Mouse (Mus musculus): Measurements from ENCODE around the gene Cyp24a1. TPM values are rescaled to one million over a fixed set of nuclear protein-coding genes. Genes with fewer than 3 reads are reported as not detected.
"Not testable (repeated sequence)": the region's sequence is repeated elsewhere in the genome, so short reads cannot be mapped to it uniquely, and the experiment has no call there.

The Cyp24a1 gene
- polyA plus RNA-seq, 1 experiment from 2014 or later: not detected

DNA sequence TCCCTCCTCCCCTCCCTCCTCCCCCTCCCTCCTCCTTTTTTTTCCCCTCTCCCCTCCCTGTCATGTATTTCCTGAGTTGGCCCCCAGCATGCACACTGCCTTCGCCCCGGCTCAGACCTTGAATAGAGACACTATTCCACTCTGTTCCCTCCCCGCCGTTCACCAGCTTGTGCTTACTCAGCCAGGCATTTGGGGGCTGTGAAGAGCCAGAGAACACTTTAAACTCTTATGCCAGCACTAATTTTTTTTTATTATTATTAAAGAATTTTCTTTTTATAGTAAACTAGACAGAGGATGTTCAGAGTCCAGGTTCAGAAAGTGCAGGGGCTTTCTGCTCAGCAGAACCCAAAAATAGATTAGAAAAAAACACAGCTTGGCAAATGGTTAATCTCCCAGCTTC lies 32.1 kb downstream of the Cyp24a1 start:
- H3K27ac ChIP-seq (ENCODE audit: low read depth, low read length): no peak overlapping the region
- no peaks in the 10 kb centered on the region for H3K9me3 ChIP-seq (ENCODE audit: control insufficient read depth, low read length)
- DNase-seq (ENCODE audit: low spot score) (no peak), ATAC-seq (replicated peaks; ENCODE audit: low FRiP score) (no peak)
- peaks cover 5% of the 10 kb centered on the region; the same call in 1 of the 2 replicates for H3K4me1 ChIP-seq (replicated peaks; ENCODE audit: control insufficient read depth, insufficient read depth, low read length)
- no peaks in the 10 kb centered on the region; the same call in 1 of the 2 replicates for H3K27me3 ChIP-seq (ENCODE audit: control insufficient read depth, insufficient read depth, low read length)
- WGBS: 44% methylated on average over 4 of the region's 4 CpGs
- no peak overlapping the region for H3K9ac ChIP-seq (ENCODE audit: low read length)
- H3K36me3 ChIP-seq (ENCODE audit: control insufficient read depth, insufficient read depth, low read length): no peaks in the 10 kb centered on the region
- no peak overlapping the region for H3K4me3 ChIP-seq (ENCODE audit: low read depth, low read length)
- H3K4me2 ChIP-seq (ENCODE audit: low read depth, low read length, severe bottlenecking): no peak overlapping the region

DNA sequence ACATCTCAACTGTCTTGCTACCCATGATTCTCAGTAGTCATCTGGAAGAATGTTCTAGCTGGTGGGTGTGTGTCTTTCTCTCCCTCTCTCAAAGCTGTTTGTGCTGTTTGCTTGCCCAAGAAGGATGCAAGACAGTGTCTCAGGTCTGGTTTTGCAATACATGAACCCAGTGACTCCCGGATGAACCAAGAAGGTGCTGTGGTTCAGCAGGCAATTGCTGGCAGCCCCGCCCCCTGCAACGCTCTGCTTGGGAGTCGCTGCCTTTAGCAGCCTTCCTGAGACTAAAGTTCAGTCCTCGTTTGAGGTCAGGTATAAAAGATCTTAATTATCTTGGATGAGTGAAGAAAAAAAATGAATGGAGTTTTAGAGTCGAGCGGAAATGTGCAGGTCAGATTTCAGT lies 35.3 kb downstream of the Cyp24a1 start:
- 50% methylated on average over 7 of the region's 7 CpGs for WGBS
- H3K27ac ChIP-seq (ENCODE audit: low read depth, low read length): no peak overlapping the region
- ATAC-seq (replicated peaks; ENCODE audit: low FRiP score) (no peak), DNase-seq (ENCODE audit: low spot score) (no peak)
- no peak overlapping the region for H3K4me2 ChIP-seq (ENCODE audit: low read depth, low read length, severe bottlenecking)
- no peak overlapping the region for H3K4me3 ChIP-seq (ENCODE audit: low read depth, low read length)
- H3K4me1 ChIP-seq (replicated peaks; ENCODE audit: control insufficient read depth, insufficient read depth, low read length): no peaks in the 10 kb centered on the region; the same call in 1 of the 2 replicates
- H3K27me3 ChIP-seq (ENCODE audit: control insufficient read depth, insufficient read depth, low read length): no peaks in the 10 kb centered on the region; the same call in 1 of the 2 replicates
- H3K36me3 ChIP-seq (ENCODE audit: control insufficient read depth, insufficient read depth, low read length): no peaks in the 10 kb centered on the region
- H3K9me3 ChIP-seq (ENCODE audit: control insufficient read depth, low read length): no peaks in the 10 kb centered on the region
- no peak overlapping the region for H3K9ac ChIP-seq (ENCODE audit: low read length)

DNA sequence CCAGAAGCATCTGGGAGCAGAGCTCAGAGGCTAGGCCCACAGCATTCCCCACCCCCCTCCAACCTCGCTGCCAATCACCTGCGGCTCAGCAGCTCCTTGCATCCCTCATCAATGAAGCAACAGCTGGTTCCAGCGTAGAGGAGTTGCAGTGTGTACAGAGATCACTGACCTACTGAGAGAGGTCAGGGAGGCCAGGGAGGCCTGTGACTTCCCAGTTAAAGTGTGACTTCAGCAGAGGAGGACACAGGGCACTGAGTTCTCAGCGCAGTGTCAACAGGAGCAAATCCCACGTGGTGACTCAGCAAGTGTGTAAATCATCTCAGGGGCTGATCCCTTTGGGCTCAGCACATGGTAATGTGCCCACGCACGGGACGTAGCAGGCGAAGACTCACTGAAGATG lies 37.1 kb downstream of the Cyp24a1 start:
- no peak for ATAC-seq (replicated peaks; ENCODE audit: low FRiP score)
- Histone ChIP-seq H3K4me1 (replicated peaks; ENCODE audit: control insufficient read depth, insufficient read depth, low read length) (no peaks in the 10 kb centered on the region; the same call in 1 of the 2 replicates), H3K9ac (ENCODE audit: low read length) (no peak overlapping the region), H3K27me3 (ENCODE audit: control insufficient read depth, insufficient read depth, low read length) (no peaks in the 10 kb centered on the region; the same call in 1 of the 2 replicates), H3K4me3 (ENCODE audit: low read depth, low read length) (no peak overlapping the region), H3K9me3 (ENCODE audit: control insufficient read depth, low read length) (no peaks in the 10 kb centered on the region), H3K27ac (ENCODE audit: low read depth, low read length) (no peak overlapping the region), H3K36me3 (ENCODE audit: control insufficient read depth, insufficient read depth, low read length) (no peaks in the 10 kb centered on the region), H3K4me2 (ENCODE audit: low read depth, low read length, severe bottlenecking) (no peak overlapping the region)
- WGBS: 42% methylated on average over 9 of the region's 9 CpGs
- no peak for DNase-seq (ENCODE audit: low spot score)

DNA sequence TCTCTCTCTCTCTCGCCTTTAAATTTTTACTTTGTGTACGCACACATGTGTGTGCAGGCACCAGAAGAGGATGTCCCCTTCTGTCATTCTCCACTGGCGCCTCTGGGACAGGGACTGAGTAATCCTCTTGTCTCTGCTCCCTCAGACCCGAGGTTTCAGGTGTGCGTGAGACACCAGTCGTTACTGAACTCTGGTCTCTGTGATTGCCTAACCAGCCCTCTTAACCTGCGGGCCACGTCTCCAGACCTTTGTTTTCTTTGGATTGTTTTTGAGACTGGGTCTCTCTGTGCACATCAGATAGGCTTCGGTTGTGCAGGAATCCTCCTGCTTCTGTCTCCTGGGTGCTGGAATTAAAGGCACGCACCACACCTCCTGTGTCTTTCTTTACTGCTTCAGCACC lies 37.8 kb downstream of the Cyp24a1 start:
- Histone ChIP-seq H3K9me3 (ENCODE audit: control insufficient read depth, low read length) (no peaks in the 10 kb centered on the region), H3K4me3 (ENCODE audit: low read depth, low read length) (no peak overlapping the region), H3K4me1 (replicated peaks; ENCODE audit: control insufficient read depth, insufficient read depth, low read length) (no peaks in the 10 kb centered on the region; the same call in 1 of the 2 replicates), H3K4me2 (ENCODE audit: low read depth, low read length, severe bottlenecking) (no peak overlapping the region), H3K27ac (ENCODE audit: low read depth, low read length) (no peak overlapping the region), H3K36me3 (ENCODE audit: control insufficient read depth, insufficient read depth, low read length) (no peaks in the 10 kb centered on the region), H3K27me3 (ENCODE audit: control insufficient read depth, insufficient read depth, low read length) (no peaks in the 10 kb centered on the region; the same call in 1 of the 2 replicates), H3K9ac (ENCODE audit: low read length) (no peak overlapping the region)
- DNase-seq (ENCODE audit: low spot score) (no peak), ATAC-seq (replicated peaks; ENCODE audit: low FRiP score) (no peak)
- 69% methylated on average over 10 of the region's 10 CpGs for WGBS

DNA sequence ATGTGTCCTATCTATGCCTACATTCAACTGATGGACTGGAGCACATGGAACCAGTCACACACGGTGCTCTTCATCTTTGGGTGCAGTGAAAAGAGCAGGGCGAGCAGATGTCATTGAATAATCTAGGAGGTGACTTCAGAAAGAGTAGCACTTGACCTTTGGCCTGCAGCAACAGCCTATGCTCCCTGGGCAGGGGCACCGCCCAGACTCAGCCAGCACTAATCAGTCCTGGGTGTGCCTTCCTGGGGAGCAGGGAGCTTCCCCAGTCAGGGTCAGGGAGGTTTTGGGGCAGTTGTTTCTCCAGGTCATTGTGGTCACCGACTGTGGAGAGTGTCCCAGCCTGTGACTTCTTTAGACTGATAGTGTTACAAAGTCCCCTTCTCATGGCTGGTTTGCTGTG lies 43.1 kb downstream of the Cyp24a1 start:
- ATAC-seq (replicated peaks; ENCODE audit: low FRiP score); H3K9me3 ChIP-seq (ENCODE audit: control insufficient read depth, low read length); H3K36me3 ChIP-seq (ENCODE audit: control insufficient read depth, insufficient read depth, low read length); H3K27ac ChIP-seq (ENCODE audit: low read depth, low read length); H3K27me3 ChIP-seq (ENCODE audit: control insufficient read depth, insufficient read depth, low read length); H3K4me1 ChIP-seq (replicated peaks; ENCODE audit: control insufficient read depth, insufficient read depth, low read length); H3K4me3 ChIP-seq (ENCODE audit: low read depth, low read length); DNase-seq (ENCODE audit: low spot score); H3K9ac ChIP-seq (ENCODE audit: low read length); H3K4me2 ChIP-seq (ENCODE audit: low read depth, low read length, severe bottlenecking): not testable (repeated sequence)
- 67% methylated on average over 3 of the region's 4 CpGs for WGBS

DNA sequence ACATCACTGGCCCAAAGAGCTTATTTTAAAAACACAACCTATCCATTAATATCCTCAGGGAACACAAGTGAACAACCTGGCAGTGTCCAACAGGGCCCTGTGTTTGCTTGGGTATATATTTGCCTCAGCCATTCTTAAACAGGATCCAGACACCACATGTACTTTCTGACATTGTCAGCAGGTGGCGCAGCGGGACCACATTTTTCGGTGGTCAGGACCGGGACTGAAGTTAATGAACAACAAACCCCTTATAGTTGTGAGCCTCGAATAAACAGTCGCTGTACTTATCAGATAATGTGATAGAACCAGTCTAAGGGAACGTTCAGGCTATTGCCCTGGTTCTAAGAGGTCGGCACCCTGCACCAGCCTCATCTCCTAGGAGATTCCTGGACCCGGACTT lies 46.0 kb downstream of the Cyp24a1 start:
- ATAC-seq (replicated peaks; ENCODE audit: low FRiP score) (0 out of 2 replicates have a peak, but pooled peaks have one; percentile 27), DNase-seq (ENCODE audit: low spot score) (peak; percentile 92)
- Histone ChIP-seq H3K4me1 (replicated peaks; ENCODE audit: control insufficient read depth, insufficient read depth, low read length) (no peaks in the 10 kb centered on the region), H3K27me3 (ENCODE audit: control insufficient read depth, insufficient read depth, low read length) (no peaks in the 10 kb centered on the region), H3K9me3 (ENCODE audit: control insufficient read depth, low read length) (no peaks in the 10 kb centered on the region), H3K4me2 (ENCODE audit: low read depth, low read length, severe bottlenecking) (no peak overlapping the region), H3K27ac (ENCODE audit: low read depth, low read length) (no peak overlapping the region), H3K36me3 (ENCODE audit: control insufficient read depth, insufficient read depth, low read length) (no peaks in the 10 kb centered on the region), H3K9ac (ENCODE audit: low read length) (no peak overlapping the region), H3K4me3 (ENCODE audit: low read depth, low read length) (no peak overlapping the region)
- 10% methylated on average over 9 of the region's 9 CpGs for WGBS

DNA sequence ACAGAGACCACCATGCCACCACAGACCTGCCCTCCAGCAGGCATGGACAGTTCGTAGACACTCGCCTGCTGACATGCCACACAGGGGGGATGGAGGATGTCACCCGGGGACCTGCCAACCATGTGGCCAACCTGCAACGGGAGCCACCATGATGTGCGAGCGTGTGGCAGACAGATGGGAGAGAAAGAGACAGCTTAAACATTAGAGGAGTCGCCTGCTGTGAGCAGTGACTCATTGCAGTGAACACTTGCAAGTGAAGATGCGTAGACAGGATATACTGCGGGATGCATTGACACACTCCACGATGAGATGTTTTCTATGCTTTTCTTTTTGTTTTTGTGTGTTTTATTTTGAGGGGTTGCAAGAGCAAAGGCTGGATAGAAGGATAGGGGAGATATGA lies 49.3 kb downstream of the Cyp24a1 start:
- no peaks in the 10 kb centered on the region for H3K36me3 ChIP-seq (ENCODE audit: control insufficient read depth, insufficient read depth, low read length)
- ATAC-seq (replicated peaks; ENCODE audit: low FRiP score) (no peak), DNase-seq (ENCODE audit: low spot score) (no peak)
- H3K4me1 ChIP-seq (replicated peaks; ENCODE audit: control insufficient read depth, insufficient read depth, low read length): no peaks in the 10 kb centered on the region
- H3K9ac ChIP-seq (ENCODE audit: low read length): 0 out of 2 replicates have a peak overlapping the region, but pooled peaks have one; percentile 6
- no peak overlapping the region for H3K4me2 ChIP-seq (ENCODE audit: low read depth, low read length, severe bottlenecking)
- H3K27me3 ChIP-seq (ENCODE audit: control insufficient read depth, insufficient read depth, low read length): no peaks in the 10 kb centered on the region
- H3K4me3 ChIP-seq (ENCODE audit: low read depth, low read length): no peak overlapping the region
- H3K27ac ChIP-seq (ENCODE audit: low read depth, low read length): no peak overlapping the region
- no peaks in the 10 kb centered on the region for H3K9me3 ChIP-seq (ENCODE audit: control insufficient read depth, low read length)
- 83% methylated on average over 10 of the region's 10 CpGs for WGBS

DNA sequence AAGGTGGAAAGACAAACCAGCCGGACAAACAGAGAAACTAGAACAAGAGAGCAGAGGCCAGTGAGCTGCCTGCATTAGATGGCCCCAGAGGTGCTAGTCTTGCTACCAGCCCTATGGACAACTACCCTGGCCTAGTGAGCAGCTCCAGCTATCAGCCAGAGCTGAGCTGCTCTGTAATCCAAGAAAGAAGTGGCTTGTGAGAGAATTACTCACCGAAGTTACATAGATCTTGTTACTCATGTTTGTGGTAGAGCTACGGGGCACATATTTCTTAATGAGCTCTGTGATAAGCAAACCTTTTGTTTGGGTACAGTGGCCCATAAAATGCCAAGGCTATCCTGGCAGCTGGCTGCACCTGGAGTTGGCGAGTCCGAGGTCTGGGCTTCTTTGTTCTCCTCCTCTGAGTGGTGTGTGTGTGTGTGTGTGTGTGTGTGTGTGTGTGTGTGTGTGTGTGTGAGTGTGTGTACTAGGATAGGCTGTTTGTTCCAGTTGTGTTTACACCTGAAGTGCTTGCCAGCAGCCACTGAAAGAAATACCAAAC lies 50.0 kb downstream of the Cyp24a1 start:
- no peak for DNase-seq (ENCODE audit: low spot score)
- Histone ChIP-seq H3K27ac (ENCODE audit: low read depth, low read length) (no peak overlapping the region), H3K27me3 (ENCODE audit: control insufficient read depth, insufficient read depth, low read length) (no peaks in the 10 kb centered on the region), H3K9ac (ENCODE audit: low read length) (no peak overlapping the region), H3K4me3 (ENCODE audit: low read depth, low read length) (no peak overlapping the region), H3K9me3 (ENCODE audit: control insufficient read depth, low read length) (no peaks in the 10 kb centered on the region), H3K36me3 (ENCODE audit: control insufficient read depth, insufficient read depth, low read length) (no peaks in the 10 kb centered on the region), H3K4me1 (replicated peaks; ENCODE audit: control insufficient read depth, insufficient read depth, low read length) (no peaks in the 10 kb centered on the region), H3K4me2 (ENCODE audit: low read depth, low read length, severe bottlenecking) (no peak overlapping the region)
- ATAC-seq (replicated peaks; ENCODE audit: low FRiP score): no peak
- WGBS: 71% methylated on average over 5 of the region's 5 CpGs

DNA sequence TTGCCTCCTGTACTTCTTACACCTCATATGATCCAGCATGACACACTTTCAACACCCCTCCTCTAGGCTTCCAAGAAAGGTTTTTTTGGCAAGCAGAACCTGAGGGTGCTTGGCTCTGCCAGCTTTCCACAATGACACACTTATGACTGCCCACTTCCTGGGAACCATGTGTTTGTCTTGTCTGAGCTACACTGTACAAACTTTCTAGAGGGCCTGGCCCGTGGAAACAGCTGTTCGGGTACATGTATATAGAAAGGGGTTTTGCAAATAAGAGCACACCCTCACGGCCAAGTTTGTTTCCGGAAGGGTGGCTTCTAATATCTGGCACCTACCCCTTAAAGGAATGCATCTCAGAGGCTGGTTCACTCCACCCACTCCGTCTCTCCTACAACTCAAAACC lies 51.1 kb downstream of the Cyp24a1 start:
- Histone ChIP-seq H3K36me3 (ENCODE audit: control insufficient read depth, insufficient read depth, low read length) (no peaks in the 10 kb centered on the region), H3K27ac (ENCODE audit: low read depth, low read length) (no peak overlapping the region), H3K4me3 (ENCODE audit: low read depth, low read length) (no peak overlapping the region), H3K9me3 (ENCODE audit: control insufficient read depth, low read length) (no peaks in the 10 kb centered on the region), H3K9ac (ENCODE audit: low read length) (no peak overlapping the region), H3K4me1 (replicated peaks; ENCODE audit: control insufficient read depth, insufficient read depth, low read length) (no peaks in the 10 kb centered on the region), H3K4me2 (ENCODE audit: low read depth, low read length, severe bottlenecking) (no peak overlapping the region), H3K27me3 (ENCODE audit: control insufficient read depth, insufficient read depth, low read length) (no peaks in the 10 kb centered on the region)
- no peak for ATAC-seq (replicated peaks; ENCODE audit: low FRiP score)
- 90% methylated on average over 5 of the region's 5 CpGs for WGBS
- no peak for DNase-seq (ENCODE audit: low spot score)
